8 mouse cellular contexts compared by ENCODE assay signal in genomic region chr17:46852725-46853124, GRCm38 (mm10). TPM values are rescaled to one million over a fixed set of nuclear protein-coding genes. Genes with fewer than 3 reads are reported as not detected.
DNase-seq lines count a peak whose midpoint lies in the region; ATAC-seq and TF ChIP-seq lines count a peak whose summit lies in the region.

No protein-coding gene starts in this region.

- H3K9ac ChIP-seq in heart, postnatal 0 days (replicated peaks; ENCODE audit: low read depth, low read length): no peak overlapping the region
- H3K9ac ChIP-seq in hindbrain, postnatal 0 days (replicated peaks; ENCODE audit: low read length): peak overlapping the region; percentile 4; the same call in 1 of the 2 replicates
- H3K9ac ChIP-seq in stomach, embryonic 15.5 days: no peak overlapping the region

- no peak overlapping the region for H3K4me3 ChIP-seq in heart, postnatal 0 days (ENCODE audit: low read depth, low read length)
- no peak overlapping the region for H3K4me3 ChIP-seq in hindbrain, postnatal 0 days (ENCODE audit: low read length)
- no peak overlapping the region for H3K4me3 ChIP-seq in stomach, embryonic 15.5 days (replicated peaks)

- no peaks in the 10 kb centered on the region for H3K9me3 ChIP-seq in heart, postnatal 0 days (replicated peaks; ENCODE audit: control insufficient read depth, low read length)
- H3K9me3 ChIP-seq in hindbrain, postnatal 0 days (ENCODE audit: low read length): no peaks in the 10 kb centered on the region
- H3K9me3 ChIP-seq in stomach, embryonic 15.5 days: no peaks in the 10 kb centered on the region

- H3K4me1 ChIP-seq in heart, postnatal 0 days (ENCODE audit: control insufficient read depth, insufficient read depth): peaks cover 22% of the 10 kb centered on the region
- H3K4me1 ChIP-seq in hindbrain, postnatal 0 days (ENCODE audit: insufficient read depth, low read length): peaks cover 13% of the 10 kb centered on the region
- peaks cover 22% of the 10 kb centered on the region for H3K4me1 ChIP-seq in stomach, embryonic 15.5 days

- no peak for TF ChIP-seq EP300 in heart, postnatal 0 days (IDR thresholded peaks at IDR 0.05; ENCODE audit: low read depth)

- no peaks in the 10 kb centered on the region for H3K36me3 ChIP-seq in heart, postnatal 0 days (replicated peaks; ENCODE audit: control insufficient read depth, insufficient read depth, low read length)
- H3K36me3 ChIP-seq in hindbrain, postnatal 0 days (ENCODE audit: insufficient read depth, low read length): no peaks in the 10 kb centered on the region
- no peaks in the 10 kb centered on the region for H3K36me3 ChIP-seq in stomach, embryonic 15.5 days

- no peak for TF ChIP-seq CTCF in heart, postnatal 0 days (IDR thresholded peaks at IDR 0.05; ENCODE audit: low read depth)
- no peak for TF ChIP-seq CTCF in hindbrain, postnatal 0 days (IDR thresholded peaks at IDR 0.05; ENCODE audit: low read depth)

- ATAC-seq in heart, postnatal 0 days (ENCODE audit: insufficient read depth, low read depth): no peak
- ATAC-seq in hindbrain, postnatal 0 days: no peak
- peak; percentile 41; the same call in 1 of the 2 replicates for ATAC-seq in stomach, embryonic 15.5 days (ENCODE audit: insufficient read depth, low FRiP score, low read depth)

- no peak for DNase-seq in heart, postnatal 0 days (ENCODE audit: low spot score)
- DNase-seq in heart, adult 8-10 months (ENCODE audit: low spot score): no peak
- DNase-seq in embryo, embryonic 10 days (ENCODE audit: low spot score): peak; percentile 70
- DNase-seq in hindbrain, postnatal 0 days (ENCODE audit: low spot score): no peak
- peak; percentile 33 for DNase-seq in lung, postnatal 10 days
- no peak for DNase-seq in left cerebral cortex, adult 9 months (ENCODE audit: low spot score in 2 of 2)
- DNase-seq in frontal cortex, postnatal 36 days (ENCODE audit: low spot score in 2 of 2): no peak

- peak overlapping the region; percentile 16; the same call in 1 of the 2 replicates for H3K4me2 ChIP-seq in heart, postnatal 0 days (ENCODE audit: low read depth, low read length)
- no peak overlapping the region for H3K4me2 ChIP-seq in hindbrain, postnatal 0 days (ENCODE audit: low read depth, low read length)
- H3K4me2 ChIP-seq in stomach, embryonic 15.5 days: no peak overlapping the region

- H3K27me3 ChIP-seq in heart, postnatal 0 days (ENCODE audit: control insufficient read depth, insufficient read depth, low read length): no peaks in the 10 kb centered on the region
- no peaks in the 10 kb centered on the region for H3K27me3 ChIP-seq in hindbrain, postnatal 0 days (ENCODE audit: insufficient read depth, low read length)
- H3K27me3 ChIP-seq in stomach, embryonic 15.5 days (replicated peaks): no peaks in the 10 kb centered on the region

- H3K27ac ChIP-seq in heart, postnatal 0 days (ENCODE audit: low read depth): peak overlapping the region; percentile 64
- peak overlapping the region; percentile 68 for H3K27ac ChIP-seq in hindbrain, postnatal 0 days
- H3K27ac ChIP-seq in stomach, embryonic 15.5 days: peak overlapping the region; percentile 57

- WGBS in heart, postnatal 0 days: 39% methylated on average over 6 of the region's 6 CpGs
- WGBS in hindbrain, postnatal 0 days: 38% methylated on average over 6 of the region's 6 CpGs
- WGBS in stomach, embryonic 15.5 days: 17% methylated on average over 6 of the region's 6 CpGs

RNA-seq across cellular contexts. Expression of gene Bicral, which starts 5.6 kb away (rescaled TPM):
- total RNA-seq in heart, postnatal 0 days (2014; rRNA removed; ENCODE audit: low replicate concordance): 3.6 and 17.2 TPM in 2 replicates
- polyA plus RNA-seq in heart, postnatal 0 days (2015; fragmentation: Nextera tagmentation; extraction: Ambion mirVana): 1.8 and 2.3 TPM in 2 replicates
- total RNA-seq in heart, adult 8-10 months (2022): 10 to 100 TPM; 12.8 to 15.3 (median 14.4) TPM
- total RNA-seq in hindbrain, postnatal 0 days (2014; rRNA removed): 22.9 and 23.1 TPM in 2 replicates
- 5.1 and 5.2 TPM in 2 replicates for polyA plus RNA-seq in hindbrain, postnatal 0 days (2015; fragmentation: Nextera tagmentation; extraction: Ambion mirVana)
- 4.6 and 5.6 TPM in 2 replicates for polyA plus RNA-seq in stomach, embryonic 15.5 days (2015; fragmentation: Nextera tagmentation; extraction: Ambion mirVana)

RNA-seq across cellular contexts. Expression of gene Tbcc, which starts 37.8 kb away (rescaled TPM):
- total RNA-seq in heart, postnatal 0 days (2014; rRNA removed; ENCODE audit: low replicate concordance): 37.8 and 44.8 TPM in 2 replicates
- polyA plus RNA-seq in heart, postnatal 0 days (2015; fragmentation: Nextera tagmentation; extraction: Ambion mirVana): 43.6 and 43.7 TPM in 2 replicates
- total RNA-seq in heart, adult 8-10 months (2022): 10 to 100 TPM; 15.4 to 18.6 (median 17.3) TPM
- total RNA-seq in hindbrain, postnatal 0 days (2014; rRNA removed): 41.8 and 61.5 TPM in 2 replicates
- polyA plus RNA-seq in hindbrain, postnatal 0 days (2015; fragmentation: Nextera tagmentation; extraction: Ambion mirVana): 50.7 and 54.5 TPM in 2 replicates
- polyA plus RNA-seq in stomach, embryonic 15.5 days (2015; fragmentation: Nextera tagmentation; extraction: Ambion mirVana): 54.8 and 63.0 TPM in 2 replicates

RNA-seq across cellular contexts. Expression of gene Prph2, which starts 57.5 kb away (rescaled TPM):
- not detected in 2 replicates for total RNA-seq in heart, postnatal 0 days (2014; rRNA removed; ENCODE audit: low replicate concordance)
- not detected in 2 replicates for polyA plus RNA-seq in heart, postnatal 0 days (2015; fragmentation: Nextera tagmentation; extraction: Ambion mirVana)
- not detected for total RNA-seq in heart, adult 8-10 months (2022)
- total RNA-seq in hindbrain, postnatal 0 days (2014; rRNA removed): not detected in 2 replicates
- polyA plus RNA-seq in hindbrain, postnatal 0 days (2015; fragmentation: Nextera tagmentation; extraction: Ambion mirVana): 0.05 TPM in 1 of 2 replicates, not detected in the other
- not detected in 2 replicates for polyA plus RNA-seq in stomach, embryonic 15.5 days (2015; fragmentation: Nextera tagmentation; extraction: Ambion mirVana)

Comparison
In these comparisons a context has a peak if more than half of its experiments do, and no peak if none do; other contexts are left out.
1. DNase-seq: peak in embryo, embryonic 10 days (single experiment) and lung, postnatal 10 days (single experiment); none in heart, postnatal 0 days (single experiment), heart, adult 8-10 months (single experiment), hindbrain, postnatal 0 days (single experiment), left cerebral cortex, adult 9 months (0 of 2) and frontal cortex, postnatal 36 days (0 of 2).
2. Peak in every context shown above with its lines, with median percentiles within 50 percentile points of each other: H3K27ac ChIP-seq.